Mouse (Mus musculus): Measurements from ENCODE around the gene Pou6f2. TPM values are rescaled to one million over a fixed set of nuclear protein-coding genes. Genes with fewer than 3 reads are reported as not detected.

The Pou6f2 gene
- polyA plus RNA-seq (2014; fragmentation: Nextera tagmentation; extraction: Ambion mirVana), result 1.5 and 3.1 TPM in 2 replicates

- Histone ChIP-seq H3K9ac (ENCODE audit: low read depth, low read length) (no peak within 1 kb of the TSS), H3K9me3 (replicated peaks; ENCODE audit: control insufficient read depth, low read length) (no peaks in the 10 kb centered on the region), H3K36me3 (ENCODE audit: control insufficient read depth, insufficient read depth, low read length) (no peaks in the 10 kb centered on the region), H3K27me3 (ENCODE audit: control insufficient read depth, insufficient read depth, low read length) (no peaks in the 10 kb centered on the region), H3K4me1 (ENCODE audit: control insufficient read depth, insufficient read depth, low read length) (no peaks in the 10 kb centered on the region), H3K4me3 (ENCODE audit: low read depth, low read length) (no peak within 1 kb of the TSS), H3K4me2 (no peak within 1 kb of the TSS), H3K27ac (ENCODE audit: low read depth, low read length) (no peak within 1 kb of the TSS)
- WGBS (ENCODE audit: insufficient replicate concordance), result 68% methylated on average over 6 of the region's 6 CpGs
- ATAC-seq (replicated peaks; ENCODE audit: insufficient number of reproducible peaks, low FRiP score, low TSS enrichment), result no peak
These were observed at the start of gene Pou6f2 for GRCm38 (mm10) chr13:18397586-18397985. Gene Pou6f2 (minus strand): TSS chr13:18397686.

DNA sequence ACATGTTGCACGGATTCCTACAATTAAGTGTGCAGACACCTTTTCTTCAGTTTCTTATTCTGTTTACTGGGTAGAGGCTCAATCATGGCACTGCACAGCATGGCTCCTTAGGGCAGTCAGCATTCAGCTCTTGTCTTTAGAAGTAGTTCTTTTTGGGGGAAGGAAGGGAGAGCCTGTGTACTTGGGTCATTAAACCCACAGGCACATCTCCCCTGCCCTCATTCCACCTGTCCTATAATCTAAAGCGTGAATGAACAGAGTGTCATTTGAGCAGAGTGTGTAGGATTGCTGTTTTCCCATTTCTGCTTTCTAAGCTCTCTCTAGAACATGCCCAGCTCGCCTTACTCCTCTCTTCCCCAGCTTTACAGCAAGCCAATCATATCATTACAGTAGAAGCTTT is 42.4 kb upstream of the Pou6f2 start:
- Histone ChIP-seq H3K4me1 (ENCODE audit: control insufficient read depth, insufficient read depth, low read length) (no peaks in the 10 kb centered on the region), H3K36me3 (ENCODE audit: control insufficient read depth, insufficient read depth, low read length) (no peaks in the 10 kb centered on the region), H3K4me3 (ENCODE audit: low read depth, low read length) (no peak overlapping the region), H3K27ac (ENCODE audit: low read depth, low read length) (no peak overlapping the region), H3K4me2 (no peak overlapping the region), H3K9me3 (replicated peaks; ENCODE audit: control insufficient read depth, low read length) (no peaks in the 10 kb centered on the region), H3K9ac (ENCODE audit: low read depth, low read length) (no peak overlapping the region), H3K27me3 (ENCODE audit: control insufficient read depth, insufficient read depth, low read length) (no peaks in the 10 kb centered on the region)
- ATAC-seq (replicated peaks; ENCODE audit: insufficient number of reproducible peaks, low FRiP score, low TSS enrichment), result no peak
- 64% methylated on average over 3 of the region's 3 CpGs for WGBS (ENCODE audit: insufficient replicate concordance)

DNA sequence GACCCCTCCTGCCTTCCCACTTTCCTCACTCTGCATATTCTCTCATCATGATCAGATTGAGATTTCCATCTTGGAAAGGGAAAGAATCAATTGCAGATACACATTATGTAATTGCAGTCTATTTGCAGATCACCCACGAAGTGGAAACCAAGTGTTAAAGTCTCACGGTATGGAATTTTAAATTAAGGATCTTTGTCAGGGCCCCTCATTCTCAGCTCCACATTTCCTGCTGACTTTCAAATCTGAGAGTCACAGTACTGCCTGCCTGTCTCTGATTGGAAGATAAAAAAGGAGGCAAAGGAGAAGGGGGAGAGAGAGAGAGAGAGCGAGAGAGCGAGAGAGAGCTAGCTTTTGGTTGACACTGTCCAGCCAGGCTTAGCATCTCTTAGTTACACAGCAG is 9.8 kb downstream of the Pou6f2 start:
- no peak for ATAC-seq (replicated peaks; ENCODE audit: insufficient number of reproducible peaks, low FRiP score, low TSS enrichment)
- Histone ChIP-seq H3K4me2 (no peak overlapping the region), H3K9ac (ENCODE audit: low read depth, low read length) (no peak overlapping the region), H3K9me3 (replicated peaks; ENCODE audit: control insufficient read depth, low read length) (no peaks in the 10 kb centered on the region), H3K4me3 (ENCODE audit: low read depth, low read length) (no peak overlapping the region), H3K27ac (ENCODE audit: low read depth, low read length) (no peak overlapping the region), H3K27me3 (ENCODE audit: control insufficient read depth, insufficient read depth, low read length) (no peaks in the 10 kb centered on the region), H3K4me1 (ENCODE audit: control insufficient read depth, insufficient read depth, low read length) (no peaks in the 10 kb centered on the region), H3K36me3 (ENCODE audit: control insufficient read depth, insufficient read depth, low read length) (no peaks in the 10 kb centered on the region)
- WGBS (ENCODE audit: insufficient replicate concordance), result 79% methylated on average over 4 of the region's 4 CpGs

DNA sequence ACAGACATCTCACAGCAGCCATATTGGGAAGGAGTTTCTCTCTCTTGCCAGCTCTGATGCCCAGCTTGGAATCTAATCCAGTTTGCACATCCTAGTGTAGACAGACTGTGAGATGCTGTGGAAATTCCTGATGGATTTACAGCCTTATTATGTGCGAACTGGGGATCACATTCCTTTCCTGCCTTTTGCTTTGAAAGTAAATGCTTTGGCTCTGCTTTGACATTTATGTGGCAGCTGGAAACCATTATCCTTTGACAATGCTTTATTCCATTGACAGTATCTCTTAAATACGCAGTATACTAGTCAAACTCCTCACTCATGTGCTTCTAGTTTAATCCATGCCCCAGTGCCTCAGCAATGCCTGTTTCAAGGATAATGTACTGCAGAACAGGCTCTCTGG is 34.1 kb downstream of the Pou6f2 start:
- WGBS (ENCODE audit: insufficient replicate concordance), result 58% methylated on average over 2 of the region's 2 CpGs
- Histone ChIP-seq H3K9ac (ENCODE audit: low read depth, low read length) (no peak overlapping the region), H3K27me3 (ENCODE audit: control insufficient read depth, insufficient read depth, low read length) (no peaks in the 10 kb centered on the region), H3K4me1 (ENCODE audit: control insufficient read depth, insufficient read depth, low read length) (no peaks in the 10 kb centered on the region), H3K9me3 (replicated peaks; ENCODE audit: control insufficient read depth, low read length) (no peaks in the 10 kb centered on the region), H3K27ac (ENCODE audit: low read depth, low read length) (no peak overlapping the region), H3K4me3 (ENCODE audit: low read depth, low read length) (no peak overlapping the region), H3K36me3 (ENCODE audit: control insufficient read depth, insufficient read depth, low read length) (no peaks in the 10 kb centered on the region), H3K4me2 (no peak overlapping the region)
- no peak for ATAC-seq (replicated peaks; ENCODE audit: insufficient number of reproducible peaks, low FRiP score, low TSS enrichment)

DNA sequence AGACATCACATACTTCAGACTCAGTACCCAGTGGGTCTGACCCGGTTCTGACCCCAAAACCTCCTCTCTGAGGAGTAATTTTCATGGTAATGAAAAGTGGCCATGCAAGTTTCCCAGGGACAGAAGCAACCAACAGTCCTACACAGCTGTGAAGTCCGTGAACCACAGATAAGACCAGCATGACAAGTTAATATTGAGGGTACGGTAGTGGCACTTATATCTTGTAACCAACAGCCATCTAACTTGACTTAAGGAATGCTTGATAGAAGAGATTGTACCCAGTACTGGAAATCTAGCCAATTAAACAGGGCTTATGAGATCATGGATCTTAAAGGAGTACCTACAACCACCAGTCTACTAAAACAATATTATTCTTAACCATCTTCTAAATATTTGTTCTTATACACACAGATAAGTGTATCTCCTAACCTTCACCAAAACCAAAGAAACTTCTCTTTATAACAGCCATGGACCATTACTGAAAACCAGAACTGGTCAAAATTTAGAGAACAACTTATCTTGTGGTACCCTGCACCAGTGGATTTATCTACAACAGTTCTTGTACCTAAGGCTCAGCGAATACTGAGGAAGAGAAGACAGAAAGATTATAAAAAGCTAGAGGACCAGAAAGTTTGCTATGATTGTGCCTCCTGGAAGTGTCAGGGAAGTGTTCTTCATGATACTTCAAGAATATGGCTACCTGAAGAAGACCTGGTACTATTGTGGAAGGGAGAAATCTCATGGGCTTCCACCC is 52.7 kb downstream of the Pou6f2 start:
- Histone ChIP-seq H3K27me3 (ENCODE audit: control insufficient read depth, insufficient read depth, low read length) (no peaks in the 10 kb centered on the region), H3K4me3 (ENCODE audit: low read depth, low read length) (no peak overlapping the region), H3K36me3 (ENCODE audit: control insufficient read depth, insufficient read depth, low read length) (no peaks in the 10 kb centered on the region), H3K9me3 (replicated peaks; ENCODE audit: control insufficient read depth, low read length) (no peaks in the 10 kb centered on the region), H3K9ac (ENCODE audit: low read depth, low read length) (no peak overlapping the region), H3K27ac (ENCODE audit: low read depth, low read length) (no peak overlapping the region), H3K4me2 (no peak overlapping the region), H3K4me1 (ENCODE audit: control insufficient read depth, insufficient read depth, low read length) (no peaks in the 10 kb centered on the region)
- 62% methylated on average over 4 of the region's 4 CpGs for WGBS (ENCODE audit: insufficient replicate concordance)
- no peak for ATAC-seq (replicated peaks; ENCODE audit: insufficient number of reproducible peaks, low FRiP score, low TSS enrichment)

DNA sequence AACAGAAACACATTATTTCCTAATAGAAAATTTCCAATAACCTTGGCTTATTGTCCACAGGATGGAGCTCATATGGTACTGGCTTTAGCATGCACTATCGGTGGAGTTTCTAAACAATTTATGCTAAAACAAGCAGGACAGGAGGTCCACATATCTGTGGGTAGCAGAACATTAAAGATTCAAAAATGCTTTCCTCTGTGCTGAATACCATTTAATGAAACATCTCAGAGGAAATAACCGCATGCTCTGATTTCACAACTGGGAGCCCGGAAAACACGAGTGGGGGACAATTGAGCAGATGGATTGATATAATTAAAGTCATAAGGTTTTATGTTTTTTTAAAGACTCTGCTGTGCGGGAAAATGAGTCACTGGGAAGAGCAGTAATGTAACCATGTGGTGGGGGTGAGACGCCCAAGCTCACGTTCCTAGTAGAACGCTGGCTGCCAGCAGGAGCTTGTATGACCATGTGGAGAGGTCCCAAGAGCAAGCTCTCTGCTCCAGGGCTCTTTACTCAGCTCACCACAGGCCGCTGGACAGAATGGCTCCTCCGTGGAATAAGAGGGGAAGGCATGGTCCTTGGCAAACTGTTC is 58.5 kb downstream of the Pou6f2 start:
- Histone ChIP-seq H3K4me3 (ENCODE audit: low read depth, low read length) (no peak overlapping the region), H3K27me3 (ENCODE audit: control insufficient read depth, insufficient read depth, low read length) (no peaks in the 10 kb centered on the region), H3K9ac (ENCODE audit: low read depth, low read length) (no peak overlapping the region), H3K36me3 (ENCODE audit: control insufficient read depth, insufficient read depth, low read length) (no peaks in the 10 kb centered on the region), H3K4me1 (ENCODE audit: control insufficient read depth, insufficient read depth, low read length) (no peaks in the 10 kb centered on the region), H3K4me2 (no peak overlapping the region), H3K9me3 (replicated peaks; ENCODE audit: control insufficient read depth, low read length) (no peaks in the 10 kb centered on the region), H3K27ac (ENCODE audit: low read depth, low read length) (no peak overlapping the region)
- 72% methylated on average over 10 of the region's 10 CpGs for whole genome bisulfite sequencing (ENCODE audit: insufficient replicate concordance)
- ATAC-seq (replicated peaks; ENCODE audit: insufficient number of reproducible peaks, low FRiP score, low TSS enrichment), result no peak

DNA sequence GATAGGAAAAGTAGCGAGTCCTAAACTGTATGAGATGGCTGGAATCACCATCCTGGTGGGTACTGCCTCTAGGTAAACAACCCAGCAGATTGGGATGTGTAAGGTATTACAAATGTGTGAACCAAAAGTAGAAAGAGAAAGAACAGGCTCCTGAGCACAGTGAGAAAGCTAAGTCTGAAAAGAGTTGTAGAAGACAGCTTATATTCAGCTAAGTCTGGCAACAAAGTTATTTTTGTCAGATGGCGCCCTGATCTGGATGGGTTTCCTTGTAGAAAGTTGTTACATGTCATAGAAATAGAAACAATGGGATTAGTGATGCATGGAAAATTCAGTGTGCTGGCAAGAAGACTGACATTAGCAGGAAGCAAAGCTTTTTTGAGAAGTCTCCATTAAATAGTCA is 59.5 kb downstream of the Pou6f2 start:
- Histone ChIP-seq H3K4me2 (no peak overlapping the region), H3K27ac (ENCODE audit: low read depth, low read length) (no peak overlapping the region), H3K9me3 (replicated peaks; ENCODE audit: control insufficient read depth, low read length) (no peaks in the 10 kb centered on the region), H3K9ac (ENCODE audit: low read depth, low read length) (no peak overlapping the region), H3K4me3 (ENCODE audit: low read depth, low read length) (no peak overlapping the region), H3K27me3 (ENCODE audit: control insufficient read depth, insufficient read depth, low read length) (no peaks in the 10 kb centered on the region), H3K36me3 (ENCODE audit: control insufficient read depth, insufficient read depth, low read length) (no peaks in the 10 kb centered on the region), H3K4me1 (ENCODE audit: control insufficient read depth, insufficient read depth, low read length) (no peaks in the 10 kb centered on the region)
- 62% methylated on average over 2 of the region's 2 CpGs for WGBS (ENCODE audit: insufficient replicate concordance)
- ATAC-seq (replicated peaks; ENCODE audit: insufficient number of reproducible peaks, low FRiP score, low TSS enrichment), result no peak

DNA sequence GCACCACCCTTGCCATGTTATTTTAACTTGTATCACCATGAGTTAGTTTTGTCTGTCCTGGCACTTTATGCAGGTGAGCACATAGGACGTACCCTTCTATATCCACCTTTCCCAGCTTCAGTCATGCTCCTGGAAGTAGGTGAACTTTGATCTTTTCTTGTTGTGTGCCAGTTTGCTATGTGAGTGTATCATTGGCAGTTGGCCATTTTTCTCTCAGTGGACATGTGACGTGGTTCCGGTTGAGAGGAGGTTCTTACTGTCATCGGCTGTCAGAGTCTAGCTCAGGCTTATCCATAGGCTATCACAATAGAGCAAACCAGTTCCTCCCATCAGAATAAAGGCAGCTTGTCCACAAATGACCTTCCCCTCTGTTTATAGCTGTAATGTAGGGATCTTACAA is 63.5 kb downstream of the Pou6f2 start:
- H3K9me3 ChIP-seq (replicated peaks; ENCODE audit: control insufficient read depth, low read length), result no peaks in the 10 kb centered on the region
- no peaks in the 10 kb centered on the region for H3K4me1 ChIP-seq (ENCODE audit: control insufficient read depth, insufficient read depth, low read length)
- no peak overlapping the region for H3K4me2 ChIP-seq
- no peaks in the 10 kb centered on the region for H3K27me3 ChIP-seq (ENCODE audit: control insufficient read depth, insufficient read depth, low read length)
- H3K27ac ChIP-seq (ENCODE audit: low read depth, low read length), result no peak overlapping the region
- no peak overlapping the region for H3K4me3 ChIP-seq (ENCODE audit: low read depth, low read length)
- ATAC-seq (replicated peaks; ENCODE audit: insufficient number of reproducible peaks, low FRiP score, low TSS enrichment), result no peak
- H3K9ac ChIP-seq (ENCODE audit: low read depth, low read length), result no peak overlapping the region
- no peaks in the 10 kb centered on the region for H3K36me3 ChIP-seq (ENCODE audit: control insufficient read depth, insufficient read depth, low read length)
- WGBS (ENCODE audit: insufficient replicate concordance), result 82% methylated on average over 4 of the region's 4 CpGs

- Histone ChIP-seq H3K4me3 (ENCODE audit: low read depth, low read length) (no peak overlapping the region), H3K9me3 (replicated peaks; ENCODE audit: control insufficient read depth, low read length) (no peaks in the 10 kb centered on the region), H3K27ac (ENCODE audit: low read depth, low read length) (no peak overlapping the region), H3K27me3 (ENCODE audit: control insufficient read depth, insufficient read depth, low read length) (no peaks in the 10 kb centered on the region), H3K4me1 (ENCODE audit: control insufficient read depth, insufficient read depth, low read length) (no peaks in the 10 kb centered on the region), H3K36me3 (ENCODE audit: control insufficient read depth, insufficient read depth, low read length) (no peaks in the 10 kb centered on the region), H3K9ac (ENCODE audit: low read depth, low read length) (no peak overlapping the region), H3K4me2 (no peak overlapping the region)
- WGBS (ENCODE audit: insufficient replicate concordance), result 43% methylated on average over 1 of the region's 1 CpGs
- no peak for ATAC-seq (replicated peaks; ENCODE audit: insufficient number of reproducible peaks, low FRiP score, low TSS enrichment)
These were observed 64.9 kb downstream of the Pou6f2 start for GRCm38 (mm10) chr13:18332596-18332995.

Measured in heart, embryonic 11.5 days (tissue).